8 mouse cellular contexts compared by ENCODE assay signal in genomic region chr17:36205456-36205855, GRCm38 (mm10). TPM values are rescaled to one million over a fixed set of nuclear protein-coding genes. Genes with fewer than 3 reads are reported as not detected.
DNase-seq lines count a peak whose midpoint lies in the region; ATAC-seq and TF ChIP-seq lines count a peak whose summit lies in the region.

No protein-coding gene starts in this region.

- no peak for TF ChIP-seq POLR2A in kidney, adult 2 months (IDR thresholded peaks at IDR 0.05; ENCODE audit: low read depth, low read length)

- peak overlapping the region; percentile 83 for H3K4me2 ChIP-seq in lung, embryonic 16.5 days (ENCODE audit: low read depth, low read length)
- H3K4me2 ChIP-seq in neural tube, embryonic 15.5 days: peak overlapping the region; percentile 64

- H3K27ac ChIP-seq in kidney, adult 2 months (ENCODE audit: insufficient read depth, low read depth, low read length): no peak overlapping the region
- H3K27ac ChIP-seq in lung, embryonic 16.5 days (ENCODE audit: low read length): no peak overlapping the region
- H3K27ac ChIP-seq in neural tube, embryonic 15.5 days (replicated peaks): no peak overlapping the region

- no peaks in the 10 kb centered on the region for H3K36me3 ChIP-seq in kidney, adult 2 months (ENCODE audit: control insufficient read depth, insufficient read depth, low read length)
- no peaks in the 10 kb centered on the region for H3K36me3 ChIP-seq in lung, embryonic 16.5 days (ENCODE audit: control insufficient read depth, insufficient read depth, low read length)
- H3K36me3 ChIP-seq in neural tube, embryonic 15.5 days: no peaks in the 10 kb centered on the region

- no peaks in the 10 kb centered on the region for H3K4me1 ChIP-seq in kidney, adult 2 months (ENCODE audit: control insufficient read depth, insufficient read depth, low read length)
- no peaks in the 10 kb centered on the region; the same call in 1 of the 2 replicates for H3K4me1 ChIP-seq in lung, embryonic 16.5 days (replicated peaks; ENCODE audit: control insufficient read depth, insufficient read depth, low read length)
- H3K4me1 ChIP-seq in neural tube, embryonic 15.5 days: peaks cover 11% of the 10 kb centered on the region

- ATAC-seq in granulocyte monocyte progenitor cell, adult 5-6 weeks (replicated peaks; ENCODE audit: poor library complexity, severe bottlenecking): peak; percentile 90
- ATAC-seq in lung, embryonic 16.5 days (ENCODE audit: low read depth): peak; percentile 73
- no peak for ATAC-seq in neural tube, embryonic 15.5 days (ENCODE audit: low FRiP score)

- H3K9me3 ChIP-seq in lung, embryonic 16.5 days (ENCODE audit: control insufficient read depth, low read length): no peaks in the 10 kb centered on the region
- H3K9me3 ChIP-seq in neural tube, embryonic 15.5 days (replicated peaks): no peaks in the 10 kb centered on the region

- intact Hi-C loops in gastrocnemius, postnatal 14 days (cut with DNase I; ENCODE audit: low total_unique reads): no loop called here

- TF ChIP-seq CTCF in kidney, adult 2 months (conservative IDR thresholded peaks at IDR 0.05; ENCODE audit: insufficient read depth, insufficient read length, low read depth, low read length): no peak

- H3K4me3 ChIP-seq in kidney, adult 2 months (ENCODE audit: insufficient read depth, low read depth, low read length): peak overlapping the region; percentile 64
- peak overlapping the region; percentile 57 for H3K4me3 ChIP-seq in lung, embryonic 16.5 days (ENCODE audit: low read length)
- peak overlapping the region; percentile 35 for H3K4me3 ChIP-seq in neural tube, embryonic 15.5 days (replicated peaks)

- 1% methylated on average over 15 of the region's 15 CpGs for WGBS in kidney, adult 2 months
- 3% methylated on average over 15 of the region's 15 CpGs for WGBS in lung, embryonic 16.5 days
- WGBS in neural tube, embryonic 15.5 days: 1% methylated on average over 15 of the region's 15 CpGs

- peak; percentile 34 for DNase-seq in urinary bladder, postnatal 14 days (ENCODE audit: low spot score)
- no peak for DNase-seq in urinary bladder, postnatal 4 days (ENCODE audit: low spot score in 2 of 2)
- DNase-seq in kidney, adult 2 months: peak; percentile 24
- no peak for DNase-seq in cerebellum, postnatal 14 days
- DNase-seq in gastrocnemius, postnatal 14 days: no peak

- H3K9ac ChIP-seq in lung, embryonic 16.5 days (ENCODE audit: low read length): peak overlapping the region; percentile 64
- no peak overlapping the region for H3K9ac ChIP-seq in neural tube, embryonic 15.5 days (replicated peaks)

- no peaks in the 10 kb centered on the region for H3K27me3 ChIP-seq in kidney, adult 2 months (replicated peaks; ENCODE audit: control insufficient read depth, insufficient read depth, low read length)
- peaks cover 11% of the 10 kb centered on the region for H3K27me3 ChIP-seq in lung, embryonic 16.5 days (ENCODE audit: control insufficient read depth, insufficient read depth, low read depth, low read length)
- H3K27me3 ChIP-seq in neural tube, embryonic 15.5 days (replicated peaks): peaks cover 74% of the 10 kb centered on the region

RNA-seq across cellular contexts. Expression of gene H2-T3, which starts 15.4 kb away (rescaled TPM):
- total RNA-seq in granulocyte monocyte progenitor cell, adult 5-6 weeks (2014; fragmentation: Nextera tagmentation): not detected in 2 replicates
- total RNA-seq in granulocyte monocyte progenitor cell, adult 5-6 weeks (2017): not detected in 2 replicates
- not detected in 2 replicates for polyA plus RNA-seq in kidney, adult 2 months (2012; rRNA removed)
- 0.80 and 1.1 TPM in 2 replicates for polyA plus RNA-seq in lung, embryonic 16.5 days (2015; fragmentation: Nextera tagmentation; extraction: Ambion mirVana)
- 0.57 TPM in 1 of 2 replicates, not detected in the other for polyA plus RNA-seq in neural tube, embryonic 15.5 days (2015; fragmentation: Nextera tagmentation; extraction: Ambion mirVana)
- not detected for total RNA-seq in gastrocnemius, postnatal 14 days (2021)

RNA-seq across cellular contexts. Expression of gene Gm8909, which starts 37.1 kb away (rescaled TPM):
- not detected in 2 replicates for total RNA-seq in granulocyte monocyte progenitor cell, adult 5-6 weeks (2014; fragmentation: Nextera tagmentation)
- not detected in 2 replicates for total RNA-seq in granulocyte monocyte progenitor cell, adult 5-6 weeks (2017)
- 0.14 TPM in 1 of 2 replicates, not detected in the other for polyA plus RNA-seq in kidney, adult 2 months (2012; rRNA removed)
- polyA plus RNA-seq in lung, embryonic 16.5 days (2015; fragmentation: Nextera tagmentation; extraction: Ambion mirVana): 24.5 and 27.5 TPM in 2 replicates
- polyA plus RNA-seq in neural tube, embryonic 15.5 days (2015; fragmentation: Nextera tagmentation; extraction: Ambion mirVana): not detected in 2 replicates
- not detected for total RNA-seq in gastrocnemius, postnatal 14 days (2021)

RNA-seq across cellular contexts. Expression of gene Rpp21, which starts 52.4 kb away (rescaled TPM):
- total RNA-seq in granulocyte monocyte progenitor cell, adult 5-6 weeks (2014; fragmentation: Nextera tagmentation): 54.4 and 61.3 TPM in 2 replicates
- 25.9 and 30.1 TPM in 2 replicates for total RNA-seq in granulocyte monocyte progenitor cell, adult 5-6 weeks (2017)
- 101 and 122 TPM in 2 replicates for polyA plus RNA-seq in kidney, adult 2 months (2012; rRNA removed)
- polyA plus RNA-seq in lung, embryonic 16.5 days (2015; fragmentation: Nextera tagmentation; extraction: Ambion mirVana): 193 and 196 TPM in 2 replicates
- polyA plus RNA-seq in neural tube, embryonic 15.5 days (2015; fragmentation: Nextera tagmentation; extraction: Ambion mirVana): 140 and 149 TPM in 2 replicates
- 10 to 100 TPM; 22.5 to 23.4 TPM for total RNA-seq in gastrocnemius, postnatal 14 days (2021)

Comparison
In these comparisons a context has a peak if more than half of its experiments do, and no peak if none do; other contexts are left out.
1. DNase-seq: peak in urinary bladder, postnatal 14 days (single experiment) and kidney, adult 2 months (single experiment); none in urinary bladder, postnatal 4 days (0 of 2), cerebellum, postnatal 14 days (0 of 2) and gastrocnemius, postnatal 14 days (single experiment).
2. RNA of gene Gm8909, which starts 37.1 kb away (polyA plus RNA-seq): 24.5 to 27.5 TPM in lung, embryonic 16.5 days; 0.14 TPM in kidney, adult 2 months and not detected in neural tube, embryonic 15.5 days; every median in the first group is over 10 times any median in the second.
3. Peak in every context shown above with its lines, with median percentiles within 50 percentile points of each other: H3K4me3 ChIP-seq.